Mouse (Mus musculus): Measurements from ENCODE around the gene Irs1. TPM values are rescaled to one million over a fixed set of nuclear protein-coding genes. Genes with fewer than 3 reads are reported as not detected.

Gene Irs1
- total and polyA plus RNA-seq, 3 experiments: not detected

DNA sequence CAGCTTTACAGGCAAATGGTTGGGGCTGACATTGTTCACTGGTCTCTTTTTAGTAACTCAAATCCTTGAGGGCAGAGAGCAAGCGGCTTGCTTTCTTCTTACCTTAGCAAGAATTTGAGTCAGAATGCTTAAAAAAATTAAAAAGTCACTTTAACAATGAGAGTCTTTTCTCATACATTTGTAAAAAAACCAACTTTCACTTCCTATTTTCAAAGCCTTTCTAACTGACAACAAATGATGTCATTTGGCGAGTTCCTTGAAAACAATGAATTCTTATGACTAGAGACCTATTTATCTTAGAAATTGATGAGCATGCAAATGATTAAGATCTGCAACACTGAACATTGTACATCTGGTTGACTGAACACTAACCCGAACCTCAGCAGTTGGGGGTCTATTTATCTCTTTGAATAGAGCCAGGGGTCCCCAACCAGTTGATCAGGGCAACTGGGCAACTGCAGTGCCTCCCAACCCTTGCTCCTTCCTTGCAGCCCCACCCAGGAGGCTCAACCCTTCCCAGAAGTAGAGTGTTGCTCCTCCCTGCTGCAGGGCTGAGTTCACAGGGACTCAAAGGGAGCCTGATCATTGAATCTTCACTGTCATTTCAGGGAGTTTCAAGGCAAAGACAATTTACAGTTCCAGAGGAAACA, 55.6 kb downstream of the Irs1 start:
- H3K4me3 ChIP-seq (ENCODE audit: control insufficient read depth in 1 of 2, insufficient read depth in 1 of 2, low read depth in 2 of 2, low read length in 2 of 2): no peak overlapping the region
- no peaks in the 10 kb centered on the region for H3K4me1 ChIP-seq (ENCODE audit: control insufficient read depth in 1 of 2, insufficient read depth in 2 of 2, low read length in 2 of 2)
- H3K27ac ChIP-seq (ENCODE audit: control insufficient read depth, low read depth, low read length): no peak overlapping the region
- no peaks in the 10 kb centered on the region for H3K27me3 ChIP-seq (ENCODE audit: control insufficient read depth in 1 of 2, insufficient read depth in 2 of 2, low read length in 2 of 2)
- TF ChIP-seq CHD2 (IDR thresholded peaks at IDR 0.05; ENCODE audit: low read length) (no peak), BHLHE40 (IDR thresholded peaks at IDR 0.05; ENCODE audit: borderline replicate concordance, low read depth, low read length) (no peak), GABPA (IDR thresholded peaks at IDR 0.05; ENCODE audit: low read depth, low read length) (no peak), ZNF384 (IDR thresholded peaks at IDR 0.05; ENCODE audit: low read depth, low read length) (no peak), MYC (IDR thresholded peaks at IDR 0.05; ENCODE audit: low read depth, low read length) (no peak), RCOR1 (IDR thresholded peaks at IDR 0.05; ENCODE audit: low read depth, low read length) (no peak), POLR2AphosphoS5 (IDR thresholded peaks at IDR 0.05; ENCODE audit: borderline replicate concordance, low read depth, low read length) (no peak), HCFC1 (IDR thresholded peaks at IDR 0.05; ENCODE audit: low read depth, low read length) (no peak), ETS1 (IDR thresholded peaks at IDR 0.05; ENCODE audit: low read depth, low read length) (no peak), CHD1 (IDR thresholded peaks at IDR 0.05; ENCODE audit: low read depth, low read length) (no peak), SIN3A (IDR thresholded peaks at IDR 0.05; ENCODE audit: low read length) (no peak)
- H3K9me3 ChIP-seq (replicated peaks; ENCODE audit: insufficient read depth, low read length): no peaks in the 10 kb centered on the region
- H3K79me2 ChIP-seq (ENCODE audit: control insufficient read depth, insufficient read depth, low read length, poor library complexity): no peaks in the 10 kb centered on the region
- DNase-seq (ENCODE audit: low read depth, low spot score): no peak
- H3K9ac ChIP-seq (ENCODE audit: control insufficient read depth, low read depth, low read length, poor library complexity, severe bottlenecking): no peak overlapping the region
- no peaks in the 10 kb centered on the region for H3K36me3 ChIP-seq (ENCODE audit: control insufficient read depth in 1 of 2, insufficient read depth in 2 of 2, low read length in 2 of 2)

DNA sequence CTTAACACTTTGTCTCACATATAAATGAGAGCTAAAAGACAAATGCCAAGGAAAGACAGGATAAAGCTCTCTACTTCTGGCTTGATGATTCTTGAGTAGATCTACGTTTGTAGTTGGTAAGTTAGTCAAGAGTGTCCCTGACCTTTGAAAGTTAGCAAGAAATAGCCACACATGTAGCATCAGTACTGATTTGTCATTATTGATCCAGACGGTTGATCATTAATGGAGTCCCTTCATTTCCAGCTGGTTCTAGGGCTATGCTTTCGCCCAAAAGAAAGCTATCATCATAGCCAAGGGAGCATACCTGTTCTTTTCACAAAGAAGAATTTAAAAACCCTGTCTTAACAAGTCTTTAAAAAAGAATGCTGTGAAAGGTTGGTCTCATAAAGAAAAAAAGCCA, 56.6 kb downstream of the Irs1 start:
- H3K4me1 ChIP-seq (ENCODE audit: control insufficient read depth in 1 of 2, insufficient read depth in 2 of 2, low read length in 2 of 2): no peaks in the 10 kb centered on the region
- H3K27me3 ChIP-seq (ENCODE audit: control insufficient read depth in 1 of 2, insufficient read depth in 2 of 2, low read length in 2 of 2): no peaks in the 10 kb centered on the region
- no peak overlapping the region for H3K4me3 ChIP-seq (ENCODE audit: control insufficient read depth in 1 of 2, insufficient read depth in 1 of 2, low read depth in 2 of 2, low read length in 2 of 2)
- TF ChIP-seq MAX (IDR thresholded peaks at IDR 0.05; ENCODE audit: low read length) (no peak), POLR2AphosphoS5 (IDR thresholded peaks at IDR 0.05; ENCODE audit: borderline replicate concordance, low read depth, low read length) (no peak), TCF12 (IDR thresholded peaks at IDR 0.05; ENCODE audit: low read depth, low read length) (no peak), HCFC1 (IDR thresholded peaks at IDR 0.05; ENCODE audit: low read depth, low read length) (no peak), MEF2A (IDR thresholded peaks at IDR 0.05; ENCODE audit: extremely low read depth, insufficient replicate concordance, low read depth, low read length, poor library complexity, severe bottlenecking) (no peak), NELFE (IDR thresholded peaks at IDR 0.05; ENCODE audit: low read depth, low read length) (no peak), POLR2AphosphoS2 (IDR thresholded peaks at IDR 0.05; ENCODE audit: low read length) (no peak), GABPA (IDR thresholded peaks at IDR 0.05; ENCODE audit: low read depth, low read length) (no peak), TAL1 (IDR thresholded peaks at IDR 0.05; ENCODE audit: low read length) (no peak), USF2 (IDR thresholded peaks at IDR 0.05; ENCODE audit: borderline replicate concordance in 1 of 2, insufficient read depth in 1 of 2, low read depth in 1 of 2, low read length in 2 of 2) (no peak), SMC3 (IDR thresholded peaks at IDR 0.05; ENCODE audit: low read depth, low read length) (no peak), ZNF384 (IDR thresholded peaks at IDR 0.05; ENCODE audit: low read depth, low read length) (no peak), RCOR1 (IDR thresholded peaks at IDR 0.05; ENCODE audit: low read depth, low read length) (no peak), ZKSCAN1 (IDR thresholded peaks at IDR 0.05; ENCODE audit: low read depth, low read length) (no peak), CHD1 (IDR thresholded peaks at IDR 0.05; ENCODE audit: low read depth, low read length) (no peak), POLR2A (IDR thresholded peaks at IDR 0.05; ENCODE audit: control insufficient read depth in 1 of 2, insufficient read depth in 1 of 2, low read depth in 1 of 2, low read length in 2 of 2, poor library complexity in 1 of 2) (no peak), TBP (IDR thresholded peaks at IDR 0.05; ENCODE audit: low read depth, low read length) (no peak), UBTF (IDR thresholded peaks at IDR 0.05; ENCODE audit: borderline replicate concordance, insufficient read depth, low read depth, low read length) (no peak)
- no peak overlapping the region for H3K27ac ChIP-seq (ENCODE audit: control insufficient read depth, low read depth, low read length)
- no peaks in the 10 kb centered on the region for H3K9me3 ChIP-seq (replicated peaks; ENCODE audit: insufficient read depth, low read length)
- no peak overlapping the region for H3K9ac ChIP-seq (ENCODE audit: control insufficient read depth, low read depth, low read length, poor library complexity, severe bottlenecking)
- DNase-seq (ENCODE audit: low read depth, low spot score): no peak
- no peaks in the 10 kb centered on the region for H3K36me3 ChIP-seq (ENCODE audit: control insufficient read depth in 1 of 2, insufficient read depth in 2 of 2, low read length in 2 of 2)
- no peaks in the 10 kb centered on the region for H3K79me2 ChIP-seq (ENCODE audit: control insufficient read depth, insufficient read depth, low read length, poor library complexity)

All from MEL (cell line).